Mouse (Mus musculus) hindbrain, postnatal 0 days (tissue): ENCODE data around the gene Tiam1. TPM values are rescaled to one million over a fixed set of nuclear protein-coding genes. Genes with fewer than 3 reads are reported as not detected.

Experiments
- ATAC-seq: fragments of 200-750 bp; cut with Nextera tagmentation; 2 replicates; pipeline ENCODE4 v1.8.0; 2017; ENCODE audit warnings: mild to moderate bottlenecking, moderate TSS enrichment, moderate library complexity
- DNase-seq: peaks from one replicate; pipeline ENCODE4 v3.0.0-alpha.2; 2015; ENCODE audit warnings: low spot score
- H3K27ac ChIP-seq: fragments of 300-500 bp; sonication (generic); 2 replicates; pipeline ENCODE4 v1.5.1; 2014; ENCODE audit warnings: mild to moderate bottlenecking
- H3K27me3 ChIP-seq: fragments of 300-500 bp; sonication (generic); 2 replicates; pipeline ENCODE4 v1.6.1; 2014; ENCODE audit warnings: low read length, mixed read lengths; ENCODE audit not compliant: insufficient read depth
- H3K36me3 ChIP-seq: fragments of 300-500 bp; sonication (generic); 2 replicates; pipeline ENCODE4 v1.6.1; 2014; ENCODE audit warnings: low read length, mixed read lengths; ENCODE audit not compliant: insufficient read depth
- H3K4me1 ChIP-seq: fragments of 300-500 bp; sonication (generic); 2 replicates; pipeline ENCODE4 v1.6.1; 2014; ENCODE audit warnings: antibody characterized with exemption, low read length, mixed read lengths; ENCODE audit not compliant: insufficient read depth
- H3K4me2 ChIP-seq: fragments of 300-500 bp; sonication (generic); 2 replicates; pipeline ENCODE4 v1.6.1; 2014; ENCODE audit warnings: low read depth, mild to moderate bottlenecking, low read length, moderate library complexity, mixed read lengths
- H3K4me3 ChIP-seq: fragments of 300-500 bp; sonication (generic); 2 replicates; pipeline ENCODE4 v1.5.1; 2014; ENCODE audit warnings: low read length
- H3K9ac ChIP-seq: fragments of 300-500 bp; sonication (generic); replicated peaks from 2 replicates; pipeline ENCODE4 v1.6.1; 2014; ENCODE audit warnings: mild to moderate bottlenecking, low read length, moderate library complexity, mixed read lengths
- H3K9me3 ChIP-seq: fragments of 300-500 bp; sonication (generic); 2 replicates; pipeline ENCODE4 v1.6.1; 2016; ENCODE audit warnings: low read length, mixed read lengths
- CTCF ChIP-seq: IDR thresholded peaks from 2 replicates; pipeline ENCODE4 v1.5.1; 2016; ENCODE audit warnings: antibody characterized with exemption, control low read depth, low read depth
- WGBS: fragments of 180-500 bp; shearing (Covaris S2); extraction: QIAGEN DNeasy Blood & Tissue Kit; methylation state at CpG from one replicate; pipeline ENCODE4 v1.1.7; 2014; 5-methylcytosine and 5-hydroxymethylcytosine counted together
- polyA plus RNA-seq: library from polyadenylated mRNA; unstranded; fragments of >200 nt; fragmentation: Nextera tagmentation; extraction: Ambion mirVana; gene quantifications from 2 replicates; pipeline ENCODE4 v1.2.1, GENCODE M21; 2015
- total RNA-seq: library from RNA; depleted of rRNA; stranded (reverse); fragments of >200 nt; gene quantifications from 2 replicates; pipeline ENCODE4 v1.2.3, GENCODE M21; 2014

The Tiam1 gene
- total and polyA plus RNA-seq, 2 experiments from 2014 or later = 15.1 to 26.2 TPM

DNA sequence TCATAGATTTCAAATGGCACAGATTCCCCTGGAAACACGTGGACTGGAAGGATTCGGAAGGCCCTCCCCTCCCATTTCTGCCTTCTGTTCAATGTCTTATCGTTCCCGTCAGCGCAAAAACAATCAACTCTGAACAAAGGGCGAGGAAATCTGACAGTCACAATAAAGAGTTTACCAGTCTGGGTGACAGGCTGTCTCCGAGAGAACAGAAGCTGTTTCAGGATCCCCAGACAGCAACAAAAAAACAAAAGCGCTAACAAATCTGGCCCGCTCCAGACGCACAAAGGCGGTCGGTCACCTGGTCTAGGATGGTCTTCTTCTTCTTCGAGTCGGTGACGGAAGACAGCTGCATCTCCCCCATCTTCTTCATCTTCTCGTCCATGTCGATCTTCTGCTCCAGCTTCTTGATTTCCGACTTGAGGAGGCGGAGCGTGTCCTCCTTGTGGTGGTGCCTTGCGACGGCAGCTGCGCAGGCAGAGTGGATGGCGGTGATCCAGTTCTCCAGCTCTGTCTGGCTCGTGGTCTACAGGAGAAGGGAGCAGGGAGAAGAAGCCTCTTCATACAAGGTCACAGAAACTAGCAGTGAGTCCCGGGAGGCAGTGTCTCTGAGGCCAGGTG, 276.2 kb downstream of the Tiam1 start:
- H3K9ac ChIP-seq = no peak overlapping the region
- TF ChIP-seq CTCF = peak; percentile 47
- 0 out of 2 replicates have a peak, but pooled peaks cover 2% of the 10 kb centered on the region for H3K9me3 ChIP-seq
- DNase-seq (peak; percentile 44), ATAC-seq (peak; percentile 40)
- H3K36me3 ChIP-seq = no peaks in the 10 kb centered on the region
- H3K4me3 ChIP-seq = peak overlapping the region; percentile 11; the same call in 1 of the 2 replicates
- no peaks in the 10 kb centered on the region for H3K27me3 ChIP-seq
- H3K4me1 ChIP-seq = no peaks in the 10 kb centered on the region
- no peak overlapping the region for H3K27ac ChIP-seq
- 67% methylated on average over 26 of the region's 26 CpGs for WGBS
- peak overlapping the region; percentile 17; the same call in 1 of the 2 replicates for H3K4me2 ChIP-seq

DNA sequence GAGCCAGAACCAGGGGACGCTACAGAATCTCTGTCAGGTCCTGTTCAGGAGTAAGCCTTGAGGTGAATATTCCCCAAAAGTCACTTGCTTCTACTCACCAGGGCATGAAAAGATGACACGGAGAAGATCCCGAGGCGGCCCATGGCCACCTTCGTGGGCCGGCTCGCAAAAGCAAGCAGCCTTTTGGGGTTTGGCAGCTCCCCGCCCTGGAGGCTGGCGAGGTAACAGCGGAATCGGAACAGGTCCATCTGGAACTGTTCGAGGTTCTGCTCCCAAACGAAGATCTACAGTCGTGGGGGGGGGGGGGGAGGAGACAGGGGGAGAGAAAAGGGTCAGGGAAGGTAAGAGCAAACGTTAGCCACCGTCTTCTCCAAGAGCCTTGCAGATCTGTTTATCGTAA, 278.4 kb downstream of the Tiam1 start:
- DNase-seq = no peak
- no peak overlapping the region for H3K9ac ChIP-seq

DNA sequence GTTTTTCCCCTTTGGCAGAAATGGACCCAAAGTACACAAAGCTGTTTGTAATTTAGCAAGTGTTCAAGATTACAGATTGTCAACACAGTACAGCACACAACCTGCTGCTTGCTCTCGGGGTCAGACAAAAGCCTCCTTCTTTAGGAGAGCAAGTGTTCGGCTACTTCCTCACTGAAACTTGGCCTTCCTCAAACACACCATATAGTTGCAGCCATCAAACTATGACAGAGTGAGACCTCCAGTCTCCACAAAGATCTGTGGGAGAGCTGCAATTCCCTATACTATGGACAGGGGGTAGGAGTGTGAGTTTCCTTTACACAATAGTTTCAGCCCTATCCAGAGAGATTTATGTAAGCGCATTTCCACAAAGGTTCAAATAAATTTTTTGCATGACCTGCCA, 278.9 kb downstream of the Tiam1 start:
- 76% methylated on average over 3 of the region's 3 CpGs for WGBS
- no peak overlapping the region for H3K4me3 ChIP-seq
- H3K9ac ChIP-seq = no peak overlapping the region
- no peak for TF ChIP-seq CTCF
- H3K4me1 ChIP-seq = no peaks in the 10 kb centered on the region
- 0 out of 2 replicates have a peak, but pooled peaks cover 2% of the 10 kb centered on the region for H3K9me3 ChIP-seq
- DNase-seq = no peak
- no peak for ATAC-seq
- H3K4me2 ChIP-seq = no peak overlapping the region
- no peak overlapping the region for H3K27ac ChIP-seq
- no peaks in the 10 kb centered on the region for H3K27me3 ChIP-seq
- no peaks in the 10 kb centered on the region; the same call in 1 of the 2 replicates for H3K36me3 ChIP-seq

More for the DNA sequence above, 278.4 kb downstream of the Tiam1 start:
- Histone ChIP-seq H3K9me3 (0 out of 2 replicates have a peak, but pooled peaks cover 2% of the 10 kb centered on the region), H3K36me3 (no peaks in the 10 kb centered on the region), H3K27me3 (no peaks in the 10 kb centered on the region), H3K4me2 (no peak overlapping the region), H3K27ac (no peak overlapping the region), H3K4me1 (no peaks in the 10 kb centered on the region), H3K4me3 (no peak overlapping the region)
- ATAC-seq = no peak
- no peak for TF ChIP-seq CTCF
- WGBS = 88% methylated on average over 17 of the region's 17 CpGs

DNA sequence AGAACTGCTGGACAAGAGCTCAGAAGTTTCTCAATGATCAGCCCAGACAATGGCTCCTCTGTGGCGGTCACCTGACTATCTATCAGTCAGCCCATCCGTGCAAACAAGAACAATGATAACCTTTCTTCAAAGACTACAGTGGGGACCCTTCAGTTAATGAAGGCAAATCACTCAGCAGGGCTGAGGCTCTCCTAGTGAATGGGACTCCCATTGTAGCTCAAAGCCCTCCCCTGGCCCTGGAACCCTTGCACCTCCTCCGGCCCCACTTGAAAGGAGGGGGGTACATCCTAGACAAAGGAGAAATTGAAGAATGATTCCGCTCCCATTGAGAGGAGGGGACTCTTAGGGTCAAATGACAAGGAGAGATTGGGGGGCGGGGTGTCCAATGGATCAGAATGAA, 280.3 kb downstream of the Tiam1 start:
- no peak overlapping the region for H3K27ac ChIP-seq
- WGBS = 30% methylated on average over 5 of the region's 5 CpGs
- H3K4me3 ChIP-seq = no peak overlapping the region
- no peak for DNase-seq
- TF ChIP-seq CTCF = no peak
- H3K9ac ChIP-seq = no peak overlapping the region
- H3K27me3 ChIP-seq = no peaks in the 10 kb centered on the region
- peak; percentile 46; the same call in 1 of the 2 replicates for ATAC-seq
- H3K4me1 ChIP-seq = no peaks in the 10 kb centered on the region
- H3K9me3 ChIP-seq = 0 out of 2 replicates have a peak, but pooled peaks cover 2% of the 10 kb centered on the region
- no peaks in the 10 kb centered on the region; the same call in 1 of the 2 replicates for H3K36me3 ChIP-seq
- H3K4me2 ChIP-seq = no peak overlapping the region

DNA sequence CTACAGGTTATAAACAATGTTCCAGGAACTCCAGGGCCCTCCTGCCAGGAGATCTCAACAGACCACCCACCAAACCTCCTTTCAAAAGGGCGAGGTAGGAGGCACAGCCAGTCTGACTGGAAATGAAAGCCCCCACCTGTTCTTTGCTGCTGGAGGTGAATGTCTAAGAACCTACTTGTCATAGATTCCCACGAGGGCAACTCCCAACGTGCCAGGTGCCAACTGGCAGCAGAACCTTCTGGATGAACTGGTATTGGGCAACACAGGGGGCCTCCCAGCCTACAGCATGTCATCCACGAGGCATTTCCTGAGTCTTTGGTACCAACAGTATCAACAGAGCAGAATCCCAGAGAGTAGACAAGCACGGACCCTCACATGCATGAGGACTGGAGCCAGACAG, 282.0 kb downstream of the Tiam1 start:
- Histone ChIP-seq H3K27me3 (no peaks in the 10 kb centered on the region), H3K36me3 (no peaks in the 10 kb centered on the region; the same call in 1 of the 2 replicates), H3K9me3 (0 out of 2 replicates have a peak, but pooled peaks cover 2% of the 10 kb centered on the region), H3K4me2 (no peak overlapping the region), H3K27ac (no peak overlapping the region), H3K4me3 (no peak overlapping the region), H3K9ac (no peak overlapping the region), H3K4me1 (no peaks in the 10 kb centered on the region)
- no peak for TF ChIP-seq CTCF
- WGBS = 51% methylated on average over 5 of the region's 5 CpGs
- ATAC-seq = no peak
- DNase-seq = no peak

DNA sequence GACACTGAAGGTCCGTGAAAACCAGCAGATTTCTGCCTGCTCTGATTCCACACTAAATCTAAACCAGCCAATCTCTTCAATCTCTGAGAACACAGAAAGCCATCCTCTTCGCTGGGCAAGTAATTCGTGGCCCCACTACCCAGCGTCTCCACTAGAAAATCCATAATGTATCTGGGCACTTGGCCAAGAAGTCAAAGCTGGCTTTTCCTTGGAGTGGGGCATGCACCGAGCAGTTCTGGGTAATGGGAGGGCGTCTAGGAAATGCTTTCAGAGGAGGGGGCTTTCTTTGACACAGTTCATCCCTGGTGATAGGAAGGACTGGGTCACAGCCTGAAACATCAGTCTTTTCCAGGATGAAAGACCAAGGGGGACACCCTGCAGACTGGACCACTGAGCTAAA, 282.9 kb downstream of the Tiam1 start:
- H3K4me2 ChIP-seq = no peak overlapping the region
- no peaks in the 10 kb centered on the region for H3K27me3 ChIP-seq
- ATAC-seq (no peak), DNase-seq (peak; percentile 31)
- no peaks in the 10 kb centered on the region for H3K4me1 ChIP-seq
- no peak overlapping the region for H3K9ac ChIP-seq
- no peak for TF ChIP-seq CTCF
- no peaks in the 10 kb centered on the region; the same call in 1 of the 2 replicates for H3K36me3 ChIP-seq
- no peak overlapping the region for H3K4me3 ChIP-seq
- H3K9me3 ChIP-seq = 0 out of 2 replicates have a peak, but pooled peaks cover 2% of the 10 kb centered on the region
- 32% methylated on average over 6 of the region's 6 CpGs for WGBS
- H3K27ac ChIP-seq = no peak overlapping the region

DNA sequence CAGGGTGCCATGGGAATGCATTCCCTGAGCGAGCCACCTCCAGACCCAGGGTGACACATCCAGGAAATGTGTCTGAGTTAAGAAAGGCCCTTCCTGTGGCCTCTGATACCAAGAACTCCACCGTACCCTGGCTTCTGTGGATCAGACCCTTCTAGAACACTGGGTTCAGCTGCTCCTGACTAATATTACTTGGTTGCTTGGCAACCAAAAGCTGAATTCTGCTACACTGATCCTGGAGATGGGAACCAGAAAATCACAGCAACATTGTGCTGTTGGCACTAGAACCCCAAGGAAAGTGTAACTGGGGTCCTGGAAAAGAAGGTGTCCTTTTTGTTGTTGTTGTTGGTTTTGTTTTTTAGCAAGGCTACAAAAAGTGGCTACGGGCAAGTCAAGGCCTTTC, 285.9 kb downstream of the Tiam1 start:
- Histone ChIP-seq H3K27ac (no peak overlapping the region), H3K9ac (no peak overlapping the region), H3K36me3 (no peaks in the 10 kb centered on the region; the same call in 1 of the 2 replicates), H3K4me1 (no peaks in the 10 kb centered on the region), H3K9me3 (no peaks in the 10 kb centered on the region), H3K4me3 (no peak overlapping the region), H3K4me2 (no peak overlapping the region), H3K27me3 (no peaks in the 10 kb centered on the region)
- peak; percentile 33 for DNase-seq
- no peak for ATAC-seq
- no peak for TF ChIP-seq CTCF
- 58% methylated on average over 3 of the region's 3 CpGs for WGBS
